Mouse (Mus musculus): Measurements from ENCODE around the gene Gap43. TPM values are rescaled to one million over a fixed set of nuclear protein-coding genes. Genes with fewer than 3 reads are reported as not detected.

The Gap43 gene
- polyA plus RNA-seq, 1 experiment = 67.6 TPM

DNA sequence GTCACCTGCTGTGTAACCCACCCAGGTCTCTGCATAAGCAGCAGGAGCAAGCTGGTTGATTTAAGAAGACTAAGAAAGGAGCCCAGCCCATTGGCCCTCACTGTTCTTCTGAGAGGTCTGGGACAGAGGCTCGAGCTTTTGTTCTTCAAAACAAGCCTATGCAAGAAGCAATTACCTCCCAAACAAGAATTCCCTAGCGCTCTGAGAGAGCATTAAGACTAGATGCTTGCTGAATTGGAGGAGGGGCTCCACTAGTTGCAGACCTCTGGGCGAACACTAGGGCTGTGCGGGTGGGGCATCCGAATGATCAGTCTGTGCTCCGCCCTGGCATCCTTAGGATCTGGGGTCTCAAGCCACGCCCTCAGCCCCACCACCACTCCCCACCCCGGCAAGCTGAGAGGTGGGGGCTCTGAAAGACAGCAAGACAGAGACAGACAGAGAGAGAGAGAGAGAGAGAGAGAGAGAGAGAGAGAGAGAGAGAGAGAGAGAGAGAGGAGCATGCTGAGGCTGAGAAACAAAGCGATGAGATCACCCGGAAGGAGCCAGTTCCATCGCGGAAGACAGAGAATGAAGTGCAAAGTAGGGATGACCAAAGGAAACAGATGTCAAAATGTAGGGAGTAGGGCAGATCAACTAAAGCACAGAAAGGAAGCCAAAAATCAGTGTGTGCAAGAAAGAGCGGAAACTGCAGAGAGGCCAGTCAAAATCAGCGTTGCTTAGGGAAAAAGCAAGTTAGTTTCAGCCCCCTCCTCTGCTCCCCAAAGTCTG, 34.3 kb downstream of the Gap43 start:
- TF ChIP-seq POLR2A (IDR thresholded peaks at IDR 0.05; ENCODE audit: low read depth, low read length) (no peak), CTCF (IDR thresholded peaks at IDR 0.05; ENCODE audit: borderline replicate concordance, insufficient read depth, low read length) (no peak)
- peaks cover 7% of the 10 kb centered on the region; the same call in 1 of the 2 replicates for H3K4me1 ChIP-seq (ENCODE audit: control insufficient read depth, insufficient read depth, low read length)
- no peak overlapping the region for H3K4me3 ChIP-seq (ENCODE audit: insufficient read depth, low read length)
- no peak overlapping the region for H3K27ac ChIP-seq (ENCODE audit: insufficient read depth, low read length)

DNA sequence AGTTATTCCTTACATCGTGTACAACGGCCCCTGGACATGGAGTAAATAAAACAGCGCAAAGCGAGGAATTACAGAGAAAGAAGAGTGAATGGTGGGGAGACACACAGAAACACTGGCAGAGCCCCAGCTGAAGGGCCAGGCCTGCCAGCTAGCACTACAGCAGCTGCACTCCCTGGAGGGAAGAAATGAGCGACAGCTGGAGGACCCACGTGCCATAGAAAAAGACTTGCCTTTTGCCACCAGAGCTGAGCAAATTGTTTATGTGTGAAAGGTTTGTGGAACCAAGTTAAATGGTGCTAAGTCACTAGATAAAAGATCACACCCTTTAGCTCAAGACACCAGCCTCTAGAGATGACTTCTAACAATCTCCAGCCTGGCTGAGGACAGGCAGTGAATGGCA, 37.0 kb downstream of the Gap43 start:
- Histone ChIP-seq H3K4me1 (ENCODE audit: control insufficient read depth, insufficient read depth, low read length) (no peaks in the 10 kb centered on the region), H3K27ac (ENCODE audit: insufficient read depth, low read length) (no peak overlapping the region), H3K4me3 (ENCODE audit: insufficient read depth, low read length) (no peak overlapping the region)
- TF ChIP-seq POLR2A (IDR thresholded peaks at IDR 0.05; ENCODE audit: low read depth, low read length) (no peak), CTCF (IDR thresholded peaks at IDR 0.05; ENCODE audit: borderline replicate concordance, insufficient read depth, low read length) (no peak)

DNA sequence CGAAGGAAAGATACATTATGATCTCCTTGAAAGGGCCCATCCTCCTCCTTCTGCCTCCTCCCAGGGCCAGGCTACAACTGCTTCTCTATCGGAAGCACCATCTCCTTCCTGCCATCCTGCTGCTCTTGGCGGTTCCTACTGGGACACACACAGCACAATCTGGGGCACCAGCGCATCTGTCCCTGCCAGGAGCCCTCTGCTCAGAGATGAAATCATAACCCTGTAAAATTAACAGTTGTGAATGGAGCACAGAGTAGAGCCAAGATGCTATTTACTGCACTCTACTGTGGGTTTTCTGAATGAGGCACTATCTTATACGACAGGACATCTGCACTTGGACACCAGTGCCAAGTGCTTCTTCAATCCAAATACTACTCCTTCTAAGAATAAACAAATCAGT, 46.0 kb downstream of the Gap43 start:
- no peaks in the 10 kb centered on the region for H3K4me1 ChIP-seq (ENCODE audit: control insufficient read depth, insufficient read depth, low read length)
- TF ChIP-seq POLR2A (IDR thresholded peaks at IDR 0.05; ENCODE audit: low read depth, low read length) (no peak), CTCF (IDR thresholded peaks at IDR 0.05; ENCODE audit: borderline replicate concordance, insufficient read depth, low read length) (no peak)
- no peak overlapping the region for H3K4me3 ChIP-seq (ENCODE audit: insufficient read depth, low read length)
- H3K27ac ChIP-seq (ENCODE audit: insufficient read depth, low read length) = no peak overlapping the region

DNA sequence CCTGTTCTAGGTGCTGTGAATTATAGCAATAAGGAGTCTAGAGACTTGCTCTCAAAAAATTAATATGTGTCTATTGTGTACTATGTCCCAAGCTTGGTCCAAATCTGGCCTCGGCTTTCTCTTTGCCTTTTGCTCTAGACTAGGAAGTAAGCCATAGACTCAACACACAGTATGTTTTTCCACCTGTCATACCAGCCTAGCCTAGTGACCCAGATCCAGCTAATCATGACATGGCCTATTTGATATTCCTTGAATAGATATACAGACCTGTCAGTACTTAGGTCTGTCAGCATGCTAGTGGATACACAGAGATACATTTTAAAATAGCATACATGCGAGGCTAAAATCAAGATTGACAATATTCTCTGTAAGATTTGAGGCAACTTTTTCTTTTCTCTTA, 46.4 kb downstream of the Gap43 start:
- Histone ChIP-seq H3K4me3 (ENCODE audit: insufficient read depth, low read length) (no peak overlapping the region), H3K27ac (ENCODE audit: insufficient read depth, low read length) (no peak overlapping the region), H3K4me1 (ENCODE audit: control insufficient read depth, insufficient read depth, low read length) (no peaks in the 10 kb centered on the region)
- no peak for TF ChIP-seq CTCF (IDR thresholded peaks at IDR 0.05; ENCODE audit: borderline replicate concordance, insufficient read depth, low read length)
- TF ChIP-seq POLR2A (IDR thresholded peaks at IDR 0.05; ENCODE audit: low read depth, low read length) = no peak

DNA sequence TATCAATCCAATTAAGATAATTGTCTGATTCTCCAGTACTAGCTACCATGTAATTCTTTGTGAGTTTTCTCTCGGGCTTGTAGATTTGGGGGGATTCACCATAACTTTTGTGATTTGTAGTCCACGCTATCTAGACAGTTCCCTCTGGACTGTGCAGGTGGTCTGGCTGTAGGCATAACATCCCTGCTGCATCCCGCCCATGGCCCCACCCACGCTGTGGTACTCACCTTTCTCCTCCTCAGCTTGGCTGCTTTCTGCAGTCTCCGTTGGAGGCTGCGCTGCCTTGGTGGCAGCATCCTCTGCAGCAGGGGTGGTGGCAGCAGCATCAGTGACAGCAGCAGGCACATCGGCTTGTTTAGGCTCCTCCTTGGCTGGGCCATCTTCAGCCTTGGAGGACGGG, 48.9 kb downstream of the Gap43 start:
- Histone ChIP-seq H3K4me1 (ENCODE audit: control insufficient read depth, insufficient read depth, low read length) (no peaks in the 10 kb centered on the region), H3K27ac (ENCODE audit: insufficient read depth, low read length) (no peak overlapping the region), H3K4me3 (ENCODE audit: insufficient read depth, low read length) (no peak overlapping the region)
- no peak for TF ChIP-seq POLR2A (IDR thresholded peaks at IDR 0.05; ENCODE audit: low read depth, low read length)
- no peak for TF ChIP-seq CTCF (IDR thresholded peaks at IDR 0.05; ENCODE audit: borderline replicate concordance, insufficient read depth, low read length)

DNA sequence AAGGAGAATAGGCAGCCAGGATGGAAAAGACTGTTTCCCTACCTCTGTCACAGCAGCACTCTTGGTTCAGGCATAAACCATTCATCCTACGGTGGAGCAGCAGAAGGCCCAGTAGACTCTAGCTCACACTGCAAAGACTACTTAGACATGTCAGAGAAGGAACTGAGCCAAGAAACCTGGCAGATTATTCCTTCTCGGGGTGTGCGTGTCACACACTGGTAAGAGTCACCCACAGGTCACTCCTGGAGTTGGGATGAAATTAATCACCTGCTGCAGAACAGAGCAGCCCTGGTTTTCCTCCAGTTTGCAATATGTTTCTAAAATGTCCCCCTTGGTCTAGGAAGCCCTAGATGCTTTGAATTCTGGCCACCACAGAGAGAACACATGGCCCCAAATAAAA, 56.4 kb downstream of the Gap43 start:
- Histone ChIP-seq H3K4me3 (ENCODE audit: insufficient read depth, low read length) (no peak overlapping the region), H3K4me1 (ENCODE audit: control insufficient read depth, insufficient read depth, low read length) (no peaks in the 10 kb centered on the region), H3K27ac (ENCODE audit: insufficient read depth, low read length) (no peak overlapping the region)
- TF ChIP-seq POLR2A (IDR thresholded peaks at IDR 0.05; ENCODE audit: low read depth, low read length) (no peak), CTCF (IDR thresholded peaks at IDR 0.05; ENCODE audit: borderline replicate concordance, insufficient read depth, low read length) (no peak)

DNA sequence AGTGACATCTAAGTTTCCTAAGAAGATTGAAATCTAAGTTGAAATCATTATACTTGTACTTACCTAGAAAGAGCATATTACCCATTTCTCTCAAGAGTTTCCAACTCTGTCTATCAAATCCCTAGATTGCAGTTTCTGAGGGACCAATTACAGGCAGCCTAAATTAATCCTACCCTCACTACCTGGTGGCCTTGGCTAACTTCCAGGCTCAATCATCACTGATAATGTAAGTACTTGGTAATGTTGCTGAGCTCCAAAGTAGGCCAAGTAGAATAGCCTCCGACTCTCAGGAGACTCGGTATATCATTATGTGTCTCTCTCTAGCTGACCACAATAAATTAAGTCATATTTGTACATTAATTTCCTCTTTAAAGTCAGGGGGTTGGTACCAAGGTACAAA, 62.7 kb downstream of the Gap43 start:
- H3K27ac ChIP-seq (ENCODE audit: insufficient read depth, low read length) = no peak overlapping the region
- H3K4me1 ChIP-seq (ENCODE audit: control insufficient read depth, insufficient read depth, low read length) = no peaks in the 10 kb centered on the region
- H3K4me3 ChIP-seq (ENCODE audit: insufficient read depth, low read length) = no peak overlapping the region
- no peak for TF ChIP-seq CTCF (IDR thresholded peaks at IDR 0.05; ENCODE audit: borderline replicate concordance, insufficient read depth, low read length)
- TF ChIP-seq POLR2A (IDR thresholded peaks at IDR 0.05; ENCODE audit: low read depth, low read length) = no peak

DNA sequence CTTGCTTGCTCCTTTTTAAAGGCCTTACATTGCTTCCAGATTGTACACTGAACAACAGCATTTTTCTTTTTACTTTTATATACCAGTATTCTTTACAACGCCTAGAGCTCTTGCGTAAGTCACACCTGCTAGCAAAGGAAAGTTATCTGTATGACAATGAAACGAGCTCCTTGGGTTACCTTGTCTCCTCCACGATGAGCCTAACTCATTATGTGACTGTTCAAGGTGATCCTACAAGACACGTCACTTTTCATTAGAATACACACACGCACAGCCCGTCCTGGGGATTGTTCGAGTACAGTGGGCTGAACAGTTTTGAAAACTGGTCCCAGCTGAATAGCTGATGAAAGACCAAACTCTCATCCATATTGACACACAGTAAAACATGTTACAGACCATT, 63.2 kb downstream of the Gap43 start:
- TF ChIP-seq CTCF (IDR thresholded peaks at IDR 0.05; ENCODE audit: borderline replicate concordance, insufficient read depth, low read length) (no peak), POLR2A (IDR thresholded peaks at IDR 0.05; ENCODE audit: low read depth, low read length) (no peak)
- Histone ChIP-seq H3K27ac (ENCODE audit: insufficient read depth, low read length) (no peak overlapping the region), H3K4me1 (ENCODE audit: control insufficient read depth, insufficient read depth, low read length) (no peaks in the 10 kb centered on the region), H3K4me3 (ENCODE audit: insufficient read depth, low read length) (no peak overlapping the region)

DNA sequence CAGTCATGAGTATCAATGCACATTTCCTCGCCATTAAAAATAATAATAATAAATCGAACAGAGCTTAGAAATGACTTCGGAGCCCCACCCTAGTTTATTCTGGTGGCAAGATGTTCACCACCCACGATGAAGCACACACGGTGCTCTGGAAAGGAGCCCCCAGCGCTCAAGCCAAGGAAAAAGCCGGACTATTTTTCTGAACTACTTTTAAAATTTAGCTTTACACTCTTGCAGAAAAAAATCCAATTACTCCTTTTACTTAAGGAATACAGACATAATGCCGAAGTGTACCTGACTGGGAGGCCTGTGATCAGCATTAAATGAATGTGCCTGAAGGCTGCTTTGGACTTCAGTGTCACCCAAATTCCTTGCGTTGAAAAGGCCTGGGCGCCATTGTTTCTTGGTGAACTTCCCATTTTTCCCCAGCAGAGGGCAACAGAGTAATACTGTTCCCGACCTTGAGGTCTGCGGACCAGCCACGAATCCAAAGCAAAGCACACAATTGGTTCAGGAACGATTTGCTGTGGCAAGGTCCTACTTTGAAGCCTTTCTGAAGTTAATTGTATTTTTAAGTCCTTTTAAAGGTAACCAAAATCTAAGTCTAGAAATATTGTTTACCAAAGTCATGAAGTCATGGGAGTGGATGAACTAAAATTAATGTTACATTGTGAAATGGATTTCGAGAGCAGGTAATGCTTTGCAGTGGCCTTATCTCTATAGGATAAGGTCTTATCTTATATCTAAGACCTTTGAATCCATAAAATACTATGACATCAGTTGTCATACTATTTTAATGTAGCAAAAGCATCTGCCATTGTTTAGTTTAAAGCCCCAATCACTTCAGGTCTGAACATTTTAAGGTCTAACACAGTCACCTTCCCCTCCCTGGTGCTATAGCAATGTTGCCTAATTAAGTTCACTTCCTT, 64.0 kb downstream of the Gap43 start:
- no peak overlapping the region for H3K27ac ChIP-seq (ENCODE audit: insufficient read depth, low read length)
- H3K4me1 ChIP-seq (ENCODE audit: control insufficient read depth, insufficient read depth, low read length) = no peaks in the 10 kb centered on the region
- H3K4me3 ChIP-seq (ENCODE audit: insufficient read depth, low read length) = no peak overlapping the region
- no peak for TF ChIP-seq POLR2A (IDR thresholded peaks at IDR 0.05; ENCODE audit: low read depth, low read length)
- TF ChIP-seq CTCF (IDR thresholded peaks at IDR 0.05; ENCODE audit: borderline replicate concordance, insufficient read depth, low read length) = peak; percentile 61; the same call in 1 of the 2 replicates

Measured in embryonic fibroblast, embryonic 13.5 days (primary cell).